Mouse (Mus musculus) layer of hippocampus, postnatal 36 days (tissue): ENCODE data around the gene Golga3. TPM values are rescaled to one million over a fixed set of nuclear protein-coding genes. Genes with fewer than 3 reads are reported as not detected.

Experiments used
- DNase-seq, 2 experiments: peaks; one replicate each; pipeline ENCODE4 v3.0.0; 2022
- total RNA-seq, 2 experiments: library from RNA; stranded (reverse); gene quantifications; 2 replicates each; pipeline ENCODE4 v1.2.3; 2021

Golga3 gene
- 10 to 100 TPM; 45.5 to 51.6 TPM for total RNA-seq

DNA sequence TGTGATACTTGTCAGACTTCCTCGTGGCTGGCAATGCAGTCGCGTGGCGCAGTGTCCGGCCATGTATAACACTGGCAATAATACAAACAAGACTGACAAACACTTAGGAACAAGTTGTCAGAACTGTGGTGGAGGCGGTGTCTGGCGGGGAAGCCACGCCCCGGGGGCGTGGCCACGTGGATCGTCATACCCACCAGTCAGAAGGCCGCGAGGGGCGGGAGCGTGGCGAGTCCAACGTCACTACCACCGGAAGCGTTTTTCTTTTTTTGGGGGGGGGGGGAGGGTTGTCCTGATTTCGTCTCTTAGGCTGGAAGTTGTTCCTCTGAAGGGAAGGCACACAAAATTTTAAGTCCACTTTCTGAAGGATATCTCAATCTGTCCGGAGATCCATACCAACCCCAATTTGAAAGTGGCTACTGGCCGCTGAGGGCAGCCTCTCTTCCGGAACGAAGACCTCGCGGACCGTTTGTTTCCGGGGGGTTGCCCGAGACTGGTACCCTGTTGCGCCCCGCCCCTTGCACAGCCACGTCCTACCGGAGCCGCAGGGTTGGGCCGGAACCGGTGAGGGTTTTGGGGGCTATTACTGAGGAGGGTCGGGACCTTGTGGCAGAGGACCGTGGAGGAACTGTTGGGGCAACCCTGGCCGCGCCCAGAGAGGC lies at the start of gene Golga3:
TSS of gene Golga3 (plus strand) at position 340 of the 659 bp plus-strand sequence.
- peak; percentile 87 to 90 for DNase-seq

- DNase-seq, result peak; percentile 99
Observed at GRCm38 (mm10) chr5:110135293-110136086, 41.0 kb upstream of the Golga3 start, which contains the start of gene Chfr. Gene Chfr (plus strand): TSS chr5:110135842.

DNA sequence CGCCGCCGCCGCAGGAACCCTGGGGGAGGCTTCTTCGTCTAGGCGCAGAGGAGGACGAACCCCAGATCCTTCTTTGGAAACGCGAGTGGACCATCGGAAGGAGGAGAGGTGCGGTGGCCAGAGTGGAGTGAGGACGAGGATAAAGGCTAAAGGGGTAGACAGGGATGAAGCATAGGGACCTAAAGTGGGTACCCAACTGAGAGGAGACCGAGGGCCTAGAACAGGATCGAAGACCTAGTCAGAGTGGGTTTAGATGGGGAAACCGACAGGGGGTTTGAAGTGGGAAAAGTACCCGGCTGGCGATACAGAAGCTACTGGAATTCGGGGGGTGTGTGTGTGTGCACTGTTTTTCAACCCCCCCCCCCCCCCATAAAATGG lies 40.4 kb upstream of the Golga3 start:
- DNase-seq, result no peak

GRCm38 (mm10) chr5:110137816-110138215 lies 38.7 kb upstream of the Golga3 start:
- no peak for DNase-seq

- no peak for DNase-seq
Observed at GRCm38 (mm10) chr5:110139325-110139724, 37.2 kb upstream of the Golga3 start.

- DNase-seq, result no peak
Observed at GRCm38 (mm10) chr5:110140424-110140823, 36.1 kb upstream of the Golga3 start.

GRCm38 (mm10) chr5:110142309-110142708 lies 34.2 kb upstream of the Golga3 start:
- no peak for DNase-seq

- no peak for DNase-seq
Observed at GRCm38 (mm10) chr5:110143007-110143406, 33.5 kb upstream of the Golga3 start.

GRCm38 (mm10) chr5:110169374-110169773 lies 7.1 kb upstream of the Golga3 start:
- DNase-seq, result no peak

GRCm38 (mm10) chr5:110177021-110177420 lies 520 bp downstream of the Golga3 start:
- no peak for DNase-seq

DNA sequence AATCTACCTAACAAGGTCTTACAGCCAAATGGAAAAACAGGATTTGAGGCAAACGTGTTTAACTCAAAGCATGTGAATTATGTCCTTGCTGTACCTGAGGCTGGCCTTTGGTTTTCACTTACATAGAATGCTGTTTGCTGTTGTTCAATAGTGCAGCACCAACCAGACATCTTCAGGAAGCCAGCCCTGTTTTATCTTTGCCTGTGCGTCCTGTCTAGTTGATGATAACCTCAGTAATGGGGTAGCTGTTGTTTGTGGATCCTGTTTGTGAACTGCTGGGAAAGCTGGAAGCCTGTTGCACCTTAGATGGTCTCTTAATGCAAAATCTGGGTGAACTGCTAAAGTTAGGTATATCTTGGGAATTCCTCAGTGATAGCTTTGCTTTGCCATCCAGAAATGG lies 2.1 kb downstream of the Golga3 start:
- no peak for DNase-seq

DNA sequence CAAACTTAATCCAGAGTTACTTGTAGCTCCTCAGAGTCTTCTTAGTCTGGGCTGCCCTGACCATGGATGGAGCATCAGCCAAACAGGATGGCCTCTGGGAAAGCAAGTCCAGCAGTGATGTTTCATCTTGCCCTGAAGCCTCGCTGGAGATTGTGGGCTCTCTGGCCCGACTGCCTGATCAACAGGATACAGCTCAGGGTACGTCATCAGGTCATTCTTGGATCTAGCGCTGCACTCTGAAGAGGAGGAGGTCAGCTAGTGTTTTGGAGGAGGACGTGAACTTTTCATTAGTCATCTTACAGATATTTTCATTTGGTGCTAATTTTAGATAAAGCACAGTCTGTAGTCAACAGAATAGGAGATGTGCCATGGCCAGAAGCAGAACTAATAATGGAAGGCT lies 5.2 kb downstream of the Golga3 start:
- DNase-seq, result no peak

- no peak for DNase-seq
Observed at GRCm38 (mm10) chr5:110203164-110203895, 26.8 kb downstream of the Golga3 start.

DNA sequence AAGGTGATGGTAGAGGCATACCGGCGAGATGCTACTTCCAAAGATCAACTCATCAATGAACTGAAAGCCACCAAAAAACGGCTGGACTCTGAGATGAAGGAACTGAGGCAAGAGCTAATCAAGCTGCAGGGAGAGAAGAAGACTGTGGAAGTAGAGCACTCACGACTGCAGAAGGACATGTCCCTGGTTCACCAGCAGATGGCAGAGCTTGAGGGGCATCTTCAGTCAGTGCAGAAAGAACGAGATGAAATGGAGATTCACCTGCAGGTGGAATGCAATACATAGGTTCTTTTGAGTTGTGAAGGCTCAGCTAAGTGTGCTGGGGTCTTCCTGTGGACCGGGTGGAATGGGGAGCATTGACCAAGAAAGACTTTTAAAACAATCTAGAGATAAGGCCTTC lies 28.3 kb downstream of the Golga3 start:
- DNase-seq, result no peak

DNA sequence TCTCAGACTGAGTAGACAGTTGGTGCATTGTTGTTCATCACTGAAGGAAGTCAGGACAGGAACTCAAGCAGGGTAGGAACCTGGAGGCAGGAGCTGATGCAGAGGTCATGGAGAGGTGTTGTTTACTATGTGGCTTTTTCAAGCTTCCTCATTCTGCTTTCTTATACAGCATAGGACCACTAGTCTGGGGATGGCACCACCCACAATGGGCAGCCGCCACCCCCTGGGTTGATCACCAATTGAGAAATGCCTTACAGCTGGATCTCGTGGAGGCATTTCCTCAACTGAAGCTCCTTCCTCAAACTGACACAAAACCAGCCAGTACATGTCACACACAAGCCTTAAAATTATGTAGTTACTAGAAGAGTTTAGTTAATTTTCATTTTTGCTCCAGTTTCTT lies 34.8 kb downstream of the Golga3 start:
- no peak for DNase-seq

DNA sequence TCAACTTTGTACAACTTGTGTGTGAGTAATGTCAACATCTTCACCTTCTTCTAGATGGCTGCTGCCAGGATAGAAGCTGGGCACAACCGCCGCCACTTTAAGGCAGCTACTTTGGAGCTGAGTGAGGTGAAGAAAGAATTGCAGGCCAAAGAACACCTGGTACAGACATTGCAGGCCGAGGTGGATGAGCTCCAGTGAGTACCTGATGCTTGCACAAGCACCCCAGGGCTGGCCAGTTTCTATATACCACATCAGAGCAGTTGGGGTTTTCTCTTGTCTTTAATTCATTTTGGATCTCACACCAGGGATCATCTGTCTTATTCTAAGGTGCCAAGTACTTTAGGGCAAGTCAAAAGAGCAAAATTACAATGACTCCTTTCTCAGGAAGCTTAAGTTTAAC lies 40.3 kb downstream of the Golga3 start:
- DNase-seq, result no peak

GRCm38 (mm10) chr5:110220331-110220730 lies 43.8 kb downstream of the Golga3 start:
- no peak for DNase-seq

- DNase-seq, result no peak
Observed at GRCm38 (mm10) chr5:110222757-110223156, 46.3 kb downstream of the Golga3 start.

DNA sequence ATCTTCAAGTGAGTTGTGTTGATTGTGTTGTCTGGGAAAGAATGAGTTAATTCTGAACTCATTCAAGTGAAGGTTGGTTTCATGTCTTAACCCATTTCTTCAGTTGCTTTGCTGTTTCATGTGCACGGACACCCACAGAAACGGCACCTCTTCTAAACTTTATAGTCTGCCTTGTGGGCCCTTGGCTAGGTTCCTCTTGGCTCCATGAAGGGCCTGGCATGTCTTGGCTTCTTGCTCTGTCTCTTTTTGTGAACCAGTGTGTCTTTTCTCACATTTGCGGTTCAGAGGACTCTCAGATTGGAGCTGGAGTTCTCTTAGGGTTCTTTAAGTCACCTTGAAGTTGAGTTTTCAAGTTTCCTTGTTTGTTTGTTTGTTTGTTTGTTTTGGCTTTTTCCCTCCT lies 48.6 kb downstream of the Golga3 start:
- DNase-seq, result no peak

GRCm38 (mm10) chr5:110227336-110227883 lies 50.9 kb downstream of the Golga3 start:
- no peak for DNase-seq

GRCm38 (mm10) chr5:110230401-110230779 lies 53.9 kb downstream of the Golga3 start:
- DNase-seq, result peak in 1 of 2 experiments; percentile 5

- peak; percentile 90 to 93 for DNase-seq
Observed at GRCm38 (mm10) chr5:110230780-110231461, 54.4 kb downstream of the Golga3 start, which contains the start of gene Ankle2. Gene Ankle2 (plus strand): TSS chr5:110231004.
